Mouse (Mus musculus): ENCODE data around the gene Emilin2.

DNA sequence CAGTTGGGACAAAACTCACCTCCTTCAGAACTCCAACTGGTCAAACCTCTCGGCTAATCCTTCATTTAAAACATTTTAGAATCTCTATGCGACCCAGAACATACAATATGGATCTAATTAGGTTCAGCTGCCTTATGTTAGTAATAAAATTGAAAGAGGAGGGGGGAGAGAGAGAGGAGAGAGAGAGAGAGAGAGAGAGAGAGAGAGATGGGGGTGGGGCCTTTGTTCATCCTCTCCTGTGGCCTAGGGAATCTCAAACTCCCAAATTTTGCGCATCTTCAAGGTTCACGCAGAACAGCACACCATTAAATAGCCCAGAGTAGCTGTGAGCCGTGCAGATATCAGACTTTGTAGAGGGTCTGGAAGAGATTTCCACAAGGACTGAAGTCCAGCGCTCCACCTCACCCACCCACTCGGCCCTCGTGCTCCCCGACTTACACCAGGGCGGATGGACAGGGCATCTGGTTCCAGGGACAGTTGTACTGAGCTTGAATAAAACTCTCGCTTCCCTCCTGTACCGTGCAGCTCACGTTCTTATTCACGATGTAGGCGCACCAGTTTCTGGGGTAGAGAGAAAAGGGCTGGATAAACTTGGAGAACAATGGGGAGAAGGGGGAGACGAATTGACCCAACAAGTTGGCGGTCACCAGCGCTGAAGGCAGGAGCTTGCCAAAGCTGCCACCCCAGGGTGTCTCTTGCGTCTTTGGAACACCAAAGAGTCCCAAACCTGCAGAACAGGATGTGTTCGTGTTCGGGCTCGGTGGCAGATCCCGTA is 1.9 kb downstream of the Emilin2 start:
- TF ChIP-seq CTCF (IDR thresholded peaks at IDR 0.05; ENCODE audit: control insufficient read depth, insufficient read depth, insufficient replicate concordance, low read depth, low read length) (no peak), POLR2A (IDR thresholded peaks at IDR 0.05; ENCODE audit: control insufficient read depth, low read depth, low read length) (no peak)

All from testis, adult 2 months (tissue).